Mouse (Mus musculus) intestine, embryonic 15.5 days (tissue): Measurements from ENCODE around the gene Mmd2. TPM values are rescaled to one million over a fixed set of nuclear protein-coding genes. Genes with fewer than 3 reads are reported as not detected.

Source experiments
- ATAC-seq: fragments of 200-750 bp; cut with Nextera tagmentation; 2 replicates; pipeline ENCODE4 v1.8.0; 2017; ENCODE audit warnings: moderate TSS enrichment, moderate library complexity
- H3K27ac ChIP-seq: fragments of 300-500 bp; sonication (generic); 2 replicates; pipeline ENCODE4 v1.5.1; 2015; ENCODE audit warnings: mild to moderate bottlenecking, inconsistent platforms
- H3K27me3 ChIP-seq: fragments of 300-500 bp; sonication (generic); replicated peaks from 2 replicates; pipeline ENCODE4 v1.6.1; 2015; ENCODE audit warnings: inconsistent platforms
- H3K36me3 ChIP-seq: fragments of 300-500 bp; sonication (generic); 2 replicates; pipeline ENCODE4 v1.6.1; 2015; ENCODE audit warnings: inconsistent platforms
- H3K4me1 ChIP-seq: fragments of 300-500 bp; sonication (generic); replicated peaks from 2 replicates; pipeline ENCODE4 v1.6.1; 2015; ENCODE audit warnings: inconsistent platforms
- H3K4me2 ChIP-seq: fragments of 300-500 bp; sonication (generic); replicated peaks from 2 replicates; pipeline ENCODE4 v1.6.1; 2015; ENCODE audit warnings: mild to moderate bottlenecking, inconsistent platforms
- H3K4me3 ChIP-seq: fragments of 300-500 bp; sonication (generic); replicated peaks from 2 replicates; pipeline ENCODE4 v1.5.1; 2015; ENCODE audit warnings: inconsistent platforms
- H3K9ac ChIP-seq: fragments of 300-500 bp; sonication (generic); 2 replicates; pipeline ENCODE4 v1.6.1; 2015; ENCODE audit warnings: inconsistent platforms
- H3K9me3 ChIP-seq: fragments of 300-500 bp; sonication (generic); 2 replicates; pipeline ENCODE4 v1.6.1; 2016; ENCODE audit warnings: inconsistent platforms
- WGBS: fragments of 180-500 bp; shearing (Covaris S2); methylation state at CpG from one replicate; pipeline ENCODE4 v1.1.7; 2015; 5-methylcytosine and 5-hydroxymethylcytosine counted together
- polyA plus RNA-seq: library from polyadenylated mRNA; unstranded; fragments of >200 nt; fragmentation: Nextera tagmentation; extraction: Ambion mirVana; gene quantifications from 2 replicates; pipeline ENCODE4 v1.2.1, GENCODE M21; 2015

Mmd2 gene
- polyA plus RNA-seq, 1 experiment from 2014 or later = 1.7 TPM

DNA sequence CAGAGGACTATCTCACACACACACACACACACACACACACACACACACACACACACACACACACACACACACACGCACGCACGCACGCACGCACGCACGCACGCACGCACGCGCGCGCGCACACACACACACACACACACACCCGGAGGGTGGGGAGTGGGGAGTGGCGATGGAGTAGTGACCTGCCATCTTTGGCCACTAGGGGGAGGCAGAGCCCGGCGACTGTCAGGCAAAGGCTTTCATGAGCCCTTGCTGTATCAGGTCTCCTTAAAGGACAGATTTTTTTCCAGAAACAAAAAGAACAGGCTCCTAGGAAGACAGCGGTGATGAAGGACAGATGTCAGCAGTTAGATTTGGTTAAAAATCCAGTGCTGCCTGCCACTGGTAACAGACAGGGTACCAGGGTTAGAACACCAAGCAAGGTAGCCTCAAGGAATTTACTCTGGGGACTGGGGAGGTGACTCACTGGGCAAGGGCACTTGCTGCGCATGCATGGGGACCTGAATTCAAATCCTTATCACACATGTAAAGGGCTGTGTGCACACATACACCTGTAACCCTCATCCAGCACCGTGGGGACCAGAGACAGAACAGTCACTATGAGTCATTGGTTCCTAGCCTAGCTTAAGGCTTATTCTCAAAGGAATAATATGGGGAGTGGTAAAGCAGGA lies 51.1 kb downstream of the Mmd2 start:
- H3K4me3 ChIP-seq = no peak overlapping the region
- WGBS = 24% methylated on average over 14 of the region's 21 CpGs
- H3K27me3 ChIP-seq = no peaks in the 10 kb centered on the region
- H3K36me3 ChIP-seq = no peaks in the 10 kb centered on the region
- peak; percentile 84 for ATAC-seq
- no peaks in the 10 kb centered on the region for H3K4me1 ChIP-seq
- H3K27ac ChIP-seq = no peak overlapping the region
- no peaks in the 10 kb centered on the region for H3K9me3 ChIP-seq
- no peak overlapping the region for H3K9ac ChIP-seq
- no peak overlapping the region for H3K4me2 ChIP-seq

DNA sequence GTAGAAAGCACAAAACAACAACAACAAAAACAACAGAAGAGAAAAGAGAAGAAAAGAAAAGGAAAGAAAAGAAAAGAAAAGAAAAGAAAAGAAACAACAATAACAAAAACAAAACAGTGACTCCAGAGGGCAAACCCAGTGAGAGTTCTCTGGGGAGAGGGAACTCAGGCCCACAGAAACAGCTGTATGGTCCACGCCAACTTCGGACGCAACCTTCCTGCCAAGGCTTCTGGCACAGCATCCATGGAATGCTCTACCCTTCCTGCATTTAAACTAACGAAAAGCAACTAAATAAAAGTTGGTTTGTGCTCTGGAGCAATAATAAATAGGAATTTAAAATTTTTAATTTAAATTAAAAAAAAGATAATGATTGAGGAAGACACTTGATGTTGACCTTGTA lies 51.9 kb downstream of the Mmd2 start:
- H3K27me3 ChIP-seq = no peaks in the 10 kb centered on the region
- H3K36me3 ChIP-seq = no peaks in the 10 kb centered on the region
- WGBS = 93% methylated on average over 4 of the region's 4 CpGs
- no peak overlapping the region for H3K4me3 ChIP-seq
- H3K4me1 ChIP-seq = no peaks in the 10 kb centered on the region
- no peak overlapping the region for H3K9ac ChIP-seq
- no peaks in the 10 kb centered on the region for H3K9me3 ChIP-seq
- ATAC-seq = no peak
- no peak overlapping the region for H3K4me2 ChIP-seq
- no peak overlapping the region for H3K27ac ChIP-seq

DNA sequence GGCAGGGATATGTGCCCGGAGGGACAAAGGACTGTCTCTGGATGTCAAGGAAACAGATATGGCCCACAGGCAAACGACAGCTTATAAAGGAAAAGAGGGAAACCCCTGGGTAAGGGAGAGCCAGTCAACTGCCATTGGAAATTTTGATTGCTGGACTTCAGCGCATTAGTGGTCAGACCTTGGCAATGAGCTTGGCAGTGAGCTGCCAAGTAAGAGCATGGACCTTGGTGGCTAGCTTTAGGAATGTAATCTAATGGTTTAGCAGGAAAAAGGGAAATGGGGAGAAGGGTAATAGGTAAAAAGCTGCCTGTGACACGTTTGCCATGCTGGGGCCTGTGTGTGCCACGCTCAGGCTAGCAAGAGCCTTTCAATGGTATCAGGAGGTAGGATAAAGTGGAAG lies 52.7 kb downstream of the Mmd2 start:
- Histone ChIP-seq H3K4me2 (no peak overlapping the region), H3K27me3 (no peaks in the 10 kb centered on the region), H3K4me3 (no peak overlapping the region), H3K9me3 (no peaks in the 10 kb centered on the region), H3K9ac (no peak overlapping the region), H3K36me3 (no peaks in the 10 kb centered on the region), H3K4me1 (no peaks in the 10 kb centered on the region), H3K27ac (no peak overlapping the region)
- no peak for ATAC-seq
- 78% methylated on average over 5 of the region's 5 CpGs for WGBS

GRCm38 (mm10) chr5:142550706-142551652 lies 57.6 kb downstream of the Mmd2 start, which contains the start of gene Radil:
Gene Radil, minus strand, starts transcription at chr5:142551098.
- 0 out of 2 replicates have a peak within 1 kb of the TSS, but pooled peaks have one; percentile 30 for H3K27ac ChIP-seq

GRCm38 (mm10) chr5:142549961-142550705 lies 58.5 kb downstream of the Mmd2 start:
- Histone ChIP-seq H3K27me3 (0 out of 2 replicates have a peak, but pooled peaks cover 5% of the 10 kb centered on the region), H3K27ac (0 out of 2 replicates have a peak overlapping the region, but pooled peaks have one; percentile 30), H3K9me3 (no peaks in the 10 kb centered on the region), H3K4me3 (peak overlapping the region; percentile 64), H3K9ac (peak overlapping the region; percentile 54), H3K4me2 (peak overlapping the region; percentile 100), H3K36me3 (no peaks in the 10 kb centered on the region), H3K4me1 (peaks cover 9% of the 10 kb centered on the region)
- peak; percentile 54 for ATAC-seq
- WGBS = 3% methylated on average over 31 of the region's 31 CpGs

More at GRCm38 (mm10) chr5:142550706-142551652, 57.6 kb downstream of the Mmd2 start, which contains the start of gene Radil:
- H3K4me1 ChIP-seq = peaks cover 9% of the 10 kb centered on the region
- 0 out of 2 replicates have a peak, but pooled peaks cover 5% of the 10 kb centered on the region for H3K27me3 ChIP-seq
- ATAC-seq = peak; percentile 97
- no peaks in the 10 kb centered on the region for H3K9me3 ChIP-seq
- peak within 1 kb of the TSS; percentile 54 for H3K9ac ChIP-seq
- no peaks in the 10 kb centered on the region for H3K36me3 ChIP-seq
- peak within 1 kb of the TSS; percentile 100 for H3K4me2 ChIP-seq
- 3% methylated on average over 80 of the region's 80 CpGs for WGBS
- H3K4me3 ChIP-seq = peak within 1 kb of the TSS; percentile 64

GRCm38 (mm10) chr5:142549441-142549840 lies 59.2 kb downstream of the Mmd2 start:
- H3K36me3 ChIP-seq = no peaks in the 10 kb centered on the region
- H3K4me3 ChIP-seq = no peak overlapping the region
- 56% methylated on average over 9 of the region's 9 CpGs for WGBS
- H3K9ac ChIP-seq = no peak overlapping the region
- H3K9me3 ChIP-seq = no peaks in the 10 kb centered on the region
- 0 out of 2 replicates have a peak, but pooled peaks cover 5% of the 10 kb centered on the region for H3K27me3 ChIP-seq
- peaks cover 12% of the 10 kb centered on the region for H3K4me1 ChIP-seq
- ATAC-seq = no peak
- no peak overlapping the region for H3K4me2 ChIP-seq
- H3K27ac ChIP-seq = no peak overlapping the region

DNA sequence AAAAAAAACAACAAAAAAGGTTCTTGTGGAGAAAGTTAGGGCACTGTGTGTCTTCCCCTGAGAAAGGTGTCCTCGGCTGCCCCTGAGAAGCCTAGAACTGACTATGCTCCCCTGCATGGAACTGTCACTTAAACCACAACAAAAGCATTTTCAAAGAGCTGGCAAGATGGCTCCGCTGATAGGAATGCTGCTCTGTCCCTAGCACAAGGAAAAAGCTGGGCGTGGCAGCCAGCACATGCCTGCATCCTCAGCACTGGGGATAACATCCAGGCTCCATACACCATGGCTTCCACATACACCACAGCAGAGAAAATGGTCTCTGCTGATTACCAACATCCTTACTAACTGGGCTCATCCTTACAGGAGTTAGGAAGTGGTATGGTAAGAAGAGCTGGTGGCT lies 61.5 kb downstream of the Mmd2 start:
- no peak overlapping the region for H3K4me2 ChIP-seq
- H3K4me3 ChIP-seq = no peak overlapping the region
- H3K4me1 ChIP-seq = peaks cover 12% of the 10 kb centered on the region
- 83% methylated on average over 3 of the region's 3 CpGs for WGBS
- no peaks in the 10 kb centered on the region for H3K36me3 ChIP-seq
- H3K9ac ChIP-seq = no peak overlapping the region
- H3K9me3 ChIP-seq = no peaks in the 10 kb centered on the region
- 0 out of 2 replicates have a peak, but pooled peaks cover 5% of the 10 kb centered on the region for H3K27me3 ChIP-seq
- H3K27ac ChIP-seq = no peak overlapping the region
- ATAC-seq = no peak

- no peaks in the 10 kb centered on the region for H3K36me3 ChIP-seq
- no peak for ATAC-seq
- H3K4me2 ChIP-seq = no peak overlapping the region
- no peak overlapping the region for H3K9ac ChIP-seq
- H3K27me3 ChIP-seq = 0 out of 2 replicates have a peak, but pooled peaks cover 5% of the 10 kb centered on the region
- H3K4me3 ChIP-seq = no peak overlapping the region
- H3K9me3 ChIP-seq = no peaks in the 10 kb centered on the region
- no peak overlapping the region for H3K27ac ChIP-seq
- peaks cover 12% of the 10 kb centered on the region for H3K4me1 ChIP-seq
- WGBS = 34% methylated on average over 5 of the region's 5 CpGs
These were observed 62.3 kb downstream of the Mmd2 start for GRCm38 (mm10) chr5:142546344-142546743.

DNA sequence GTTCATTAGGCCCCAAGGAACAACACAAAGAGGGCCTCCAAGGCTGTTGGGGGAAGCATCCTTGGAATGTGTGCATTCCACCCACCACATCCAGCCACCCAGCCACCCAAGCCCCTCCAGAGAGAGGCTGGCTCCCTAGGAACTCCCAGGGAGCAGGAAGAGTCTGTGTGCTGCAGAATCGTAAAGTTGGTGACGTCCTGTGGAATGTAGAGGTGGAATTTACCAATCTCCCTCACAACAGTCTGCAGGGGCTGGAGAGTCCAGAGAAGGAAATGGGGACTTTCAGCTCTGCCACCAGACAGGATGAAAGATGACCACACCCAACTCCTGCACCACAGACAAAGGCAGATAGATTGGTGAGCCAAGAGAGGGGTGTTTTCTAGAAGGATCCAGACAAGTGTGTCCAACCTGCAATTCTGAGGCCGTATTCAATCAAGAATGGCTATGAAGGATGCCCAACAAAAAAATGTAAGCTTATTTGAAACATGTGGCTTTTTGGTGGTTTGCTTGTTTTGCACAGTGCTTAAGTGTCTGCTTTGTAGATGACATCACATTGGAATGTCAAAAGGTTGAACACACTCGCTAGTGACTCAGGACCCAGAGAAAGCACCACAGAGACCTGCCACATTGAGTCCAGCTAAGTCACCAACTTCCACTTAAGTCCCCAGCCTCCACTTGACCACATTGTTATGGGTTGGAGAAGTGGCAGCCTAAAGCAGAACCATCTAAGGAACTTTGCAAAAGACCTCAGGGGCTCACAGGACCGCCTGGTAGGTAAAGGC lies 63.4 kb downstream of the Mmd2 start:
- WGBS = 55% methylated on average over 5 of the region's 5 CpGs
- Histone ChIP-seq H3K4me2 (no peak overlapping the region), H3K27ac (no peak overlapping the region)

GRCm38 (mm10) chr5:142537286-142537685 lies 71.3 kb downstream of the Mmd2 start:
- Histone ChIP-seq H3K27me3 (no peaks in the 10 kb centered on the region), H3K27ac (no peak overlapping the region), H3K36me3 (no peaks in the 10 kb centered on the region), H3K4me1 (no peaks in the 10 kb centered on the region), H3K4me2 (no peak overlapping the region), H3K4me3 (no peak overlapping the region), H3K9ac (no peak overlapping the region), H3K9me3 (no peaks in the 10 kb centered on the region)
- no peak for ATAC-seq
- 82% methylated on average over 3 of the region's 3 CpGs for WGBS

More for the DNA sequence above, 63.4 kb downstream of the Mmd2 start:
- no peak for ATAC-seq
- Histone ChIP-seq H3K36me3 (no peaks in the 10 kb centered on the region), H3K4me1 (peaks cover 6% of the 10 kb centered on the region), H3K9ac (no peak overlapping the region), H3K9me3 (no peaks in the 10 kb centered on the region), H3K27me3 (0 out of 2 replicates have a peak, but pooled peaks cover under 1% of the 10 kb centered on the region), H3K4me3 (no peak overlapping the region)

GRCm38 (mm10) chr5:142535388-142535787 lies 73.2 kb downstream of the Mmd2 start:
- WGBS = 72% methylated on average over 4 of the region's 4 CpGs
- Histone ChIP-seq H3K4me1 (no peaks in the 10 kb centered on the region), H3K27me3 (no peaks in the 10 kb centered on the region), H3K9ac (no peak overlapping the region), H3K4me2 (no peak overlapping the region), H3K27ac (no peak overlapping the region), H3K36me3 (no peaks in the 10 kb centered on the region), H3K4me3 (no peak overlapping the region), H3K9me3 (no peaks in the 10 kb centered on the region)
- ATAC-seq = no peak
